Mouse (Mus musculus) midbrain, embryonic 14.5 days (tissue): Measurements from ENCODE around the gene Egfl7. TPM values are rescaled to one million over a fixed set of nuclear protein-coding genes. Genes with fewer than 3 reads are reported as not detected.

Source experiments
- ATAC-seq: fragments of 200-750 bp; cut with Nextera tagmentation; 2 replicates; pipeline ENCODE4 v1.8.0; 2017; ENCODE audit warnings: moderate number of reproducible peaks, moderate library complexity; ENCODE audit not compliant: low FRiP score, low TSS enrichment
- DNase-seq: peaks from one replicate; pipeline ENCODE4 v3.0.0-alpha.2; 2015
- H3K27ac ChIP-seq: fragments of 300-500 bp; sonication (generic); replicated peaks from 2 replicates; pipeline ENCODE4 v1.5.1; 2014; ENCODE audit warnings: mild to moderate bottlenecking, low read depth, low read length, moderate library complexity
- H3K27me3 ChIP-seq: fragments of 300-500 bp; sonication (generic); 2 replicates; pipeline ENCODE4 v1.6.1; 2014; ENCODE audit warnings: low read length, control low read depth, mixed read lengths; ENCODE audit not compliant: control insufficient read depth, insufficient read depth
- H3K36me3 ChIP-seq: fragments of 300-500 bp; sonication (generic); 2 replicates; pipeline ENCODE4 v1.6.1; 2014; ENCODE audit warnings: low read length, control low read depth; ENCODE audit not compliant: control insufficient read depth, insufficient read depth
- H3K4me1 ChIP-seq: fragments of 300-500 bp; sonication (generic); 2 replicates; pipeline ENCODE4 v1.6.1; 2014; ENCODE audit warnings: mild to moderate bottlenecking, antibody characterized with exemption, low read length, control low read depth; ENCODE audit not compliant: control insufficient read depth, insufficient read depth
- H3K4me2 ChIP-seq: fragments of 300-500 bp; sonication (generic); 2 replicates; pipeline ENCODE4 v1.6.1; 2014; ENCODE audit warnings: mild to moderate bottlenecking, low read length, moderate library complexity
- H3K4me3 ChIP-seq: fragments of 300-500 bp; sonication (generic); replicated peaks from 2 replicates; pipeline ENCODE4 v1.5.1; 2014; ENCODE audit warnings: low read depth, low read length
- H3K9ac ChIP-seq: fragments of 300-500 bp; sonication (generic); replicated peaks from 2 replicates; pipeline ENCODE4 v1.6.1; 2014; ENCODE audit warnings: mild to moderate bottlenecking, low read length, moderate library complexity
- H3K9me3 ChIP-seq: fragments of 300-500 bp; sonication (generic); 2 replicates; pipeline ENCODE4 v1.6.1; 2016; ENCODE audit warnings: low read length, control low read depth, mixed read lengths; ENCODE audit not compliant: control insufficient read depth
- WGBS: fragments of 180-500 bp; shearing (Covaris S2); extraction: QIAGEN DNeasy Blood & Tissue Kit; methylation state at CpG from one replicate; pipeline ENCODE4 v1.1.7; 2014; 5-methylcytosine and 5-hydroxymethylcytosine counted together
- microRNA counts: library from miRNA; unstranded; fragments of <30 nt; microRNA quantifications from one replicate; lab custom pipeline; 2016
- microRNA-seq: library from miRNA; unstranded; fragments of <30 nt; microRNA quantifications from one replicate; pipeline ENCODE4, GENCODE M21; 2016
- polyA plus RNA-seq: library from polyadenylated mRNA; unstranded; fragments of >200 nt; fragmentation: Nextera tagmentation; extraction: Ambion mirVana; gene quantifications from 2 replicates; pipeline ENCODE4 v1.2.1, GENCODE M21; 2014

The Egfl7 gene
- polyA plus RNA-seq, 1 experiment from 2014 or later, result 51.1 TPM

- Histone ChIP-seq H3K4me1 (peaks cover 20% of the 10 kb centered on the region), H3K4me2 (peak overlapping the region; percentile 61), H3K4me3 (0 out of 2 replicates have a peak overlapping the region, but pooled peaks have one; percentile 5), H3K27ac (no peak overlapping the region), H3K9ac (peak overlapping the region; percentile 40; the same call in 1 of the 2 replicates), H3K9me3 (no peaks in the 10 kb centered on the region), H3K36me3 (peaks cover 46% of the 10 kb centered on the region), H3K27me3 (no peaks in the 10 kb centered on the region)
- DNase-seq (no peak), ATAC-seq (no peak)
- 84% methylated on average over 5 of the region's 5 CpGs for whole genome bisulfite sequencing
Observed at GRCm38 (mm10) chr2:26638039-26638438, 58.2 kb downstream of the Egfl7 start.

- DNase-seq (no peak), ATAC-seq (no peak)
- peaks cover 46% of the 10 kb centered on the region for H3K36me3 ChIP-seq
- H3K4me3 ChIP-seq, result peak overlapping the region; percentile 90
- WGBS, result 81% methylated on average over 5 of the region's 5 CpGs
- no peaks in the 10 kb centered on the region for H3K9me3 ChIP-seq
- peak overlapping the region; percentile 94 for H3K9ac ChIP-seq
- no peak overlapping the region for H3K27ac ChIP-seq
- no peaks in the 10 kb centered on the region for H3K27me3 ChIP-seq
- H3K4me2 ChIP-seq, result peak overlapping the region; percentile 61
- H3K4me1 ChIP-seq, result peaks cover 15% of the 10 kb centered on the region
Observed at GRCm38 (mm10) chr2:26638572-26638971, 58.8 kb downstream of the Egfl7 start.

- H3K27me3 ChIP-seq, result no peaks in the 10 kb centered on the region
- no peak overlapping the region for H3K27ac ChIP-seq
- ATAC-seq (0 out of 2 replicates have a peak, but pooled peaks have one; percentile 15), DNase-seq (peak; percentile 74)
- H3K4me2 ChIP-seq, result peak overlapping the region; percentile 61
- H3K9ac ChIP-seq, result peak overlapping the region; percentile 94
- 5% methylated on average over 8 of the region's 8 CpGs for WGBS
- H3K9me3 ChIP-seq, result no peaks in the 10 kb centered on the region
- peaks cover 15% of the 10 kb centered on the region for H3K4me1 ChIP-seq
- H3K4me3 ChIP-seq, result peak overlapping the region; percentile 90
- H3K36me3 ChIP-seq, result peaks cover 44% of the 10 kb centered on the region
Observed at GRCm38 (mm10) chr2:26639083-26639482, 59.3 kb downstream of the Egfl7 start.

GRCm38 (mm10) chr2:26639838-26640830 lies 60.3 kb downstream of the Egfl7 start:
- H3K4me1 ChIP-seq, result peaks cover 15% of the 10 kb centered on the region
- peak; percentile 87 for ATAC-seq
- peak overlapping the region; percentile 84 for H3K27ac ChIP-seq
- 5% methylated on average over 49 of the region's 49 CpGs for WGBS
- no peaks in the 10 kb centered on the region for H3K9me3 ChIP-seq
- H3K4me2 ChIP-seq, result peak overlapping the region; percentile 61
- H3K36me3 ChIP-seq, result peaks cover 33% of the 10 kb centered on the region
- peak overlapping the region; percentile 90 for H3K4me3 ChIP-seq
- DNase-seq, result peak; percentile 99
- H3K9ac ChIP-seq, result peak overlapping the region; percentile 94
- H3K27me3 ChIP-seq, result no peaks in the 10 kb centered on the region

GRCm38 (mm10) chr2:26641006-26641647 lies 61.3 kb downstream of the Egfl7 start:
- no peak overlapping the region for H3K27ac ChIP-seq
- H3K4me2 ChIP-seq, result no peak overlapping the region
- no peak for ATAC-seq
- no peaks in the 10 kb centered on the region for H3K27me3 ChIP-seq
- no peak overlapping the region for H3K4me3 ChIP-seq
- WGBS, result 82% methylated on average over 7 of the region's 7 CpGs
- peaks cover 23% of the 10 kb centered on the region for H3K36me3 ChIP-seq
- no peak overlapping the region for H3K9ac ChIP-seq
- peaks cover 15% of the 10 kb centered on the region for H3K4me1 ChIP-seq
- no peak for DNase-seq
- H3K9me3 ChIP-seq, result no peaks in the 10 kb centered on the region

MicroRNAs within 50 kb of the gene (microRNA counts, 519-probe panel; counts per million panel counts)
- microRNA mmu-miR-126-3p (lab: Ali Mortazavi, UCI) (7,138 counts per million, percentile 90 among the panel's probes with 10 or more counts), microRNA mmu-miR-126-5p (lab: Ali Mortazavi, UCI) (4,702 counts per million, percentile 39 among the panel's probes with 10 or more counts)

Small RNA genes lying within 50 kb of the gene (microRNA-seq; reads per million reads assigned to microRNA genes)
- gene Mir126a (not detected), gene Mir126b (not detected)

Other genes with a start within 250 kb of the Egfl7 start
- 27.9 and 28.1 TPM in 2 replicates for gene Dnlz, start 227.9 kb upstream of the Egfl7 start, polyA plus RNA-seq
- 1.5 and 1.7 TPM in 2 replicates for gene Card9, start 219.1 kb upstream of the Egfl7 start, polyA plus RNA-seq
- 25.3 and 30.7 TPM in 2 replicates for gene Snapc4, start 199.4 kb upstream of the Egfl7 start, polyA plus RNA-seq
- gene Entr1, start 190.7 kb upstream of the Egfl7 start, polyA plus RNA-seq, result 143 and 161 TPM in 2 replicates
- 68.0 and 80.9 TPM in 2 replicates for gene Pmpca, start 190.7 kb upstream of the Egfl7 start, polyA plus RNA-seq
- 20.7 and 26.3 TPM in 2 replicates for gene Inpp5e, start 170.8 kb upstream of the Egfl7 start, polyA plus RNA-seq
- gene Sec16a, start 134.8 kb upstream of the Egfl7 start, polyA plus RNA-seq, result 24.3 and 32.4 TPM in 2 replicates
- gene Notch1, start 63.4 kb upstream of the Egfl7 start, polyA plus RNA-seq, result 22.0 and 33.9 TPM in 2 replicates
- gene Gm20532, start 6.6 kb downstream of the Egfl7 start, polyA plus RNA-seq, result not detected in 2 replicates
- gene Agpat2, start 24.4 kb downstream of the Egfl7 start, polyA plus RNA-seq, result 1.8 and 3.8 TPM in 2 replicates
- 123 and 160 TPM in 2 replicates for gene Fam69b, start 48.4 kb downstream of the Egfl7 start, polyA plus RNA-seq
- gene Lcn4, start 91.3 kb downstream of the Egfl7 start, polyA plus RNA-seq, result not detected in 2 replicates